Mouse (Mus musculus): ENCODE data around the gene Tmem26.

GRCm38 (mm10) chr10:68715396-68715795, 8.1 kb upstream of the Tmem26 start:
- TF ChIP-seq POLR2A (IDR thresholded peaks at IDR 0.05; ENCODE audit: low read depth, low read length): no peak
- no peak for TF ChIP-seq CTCF (IDR thresholded peaks at IDR 0.05; ENCODE audit: extremely low read depth, insufficient read depth, insufficient read length, insufficient replicate concordance)
